Mouse (Mus musculus) liver, embryonic 13.5 days (tissue): ENCODE data around the gene 1110004F10Rik. TPM values are rescaled to one million over a fixed set of nuclear protein-coding genes. Genes with fewer than 3 reads are reported as not detected.

Experiments used
- ATAC-seq: fragments of 200-750 bp; cut with Nextera tagmentation; 2 replicates; pipeline ENCODE4 v1.8.0; 2017; ENCODE audit warnings: low read depth, mild to moderate bottlenecking, moderate number of reproducible peaks, moderate library complexity
- DNase-seq: peaks from one replicate; pipeline ENCODE4 v3.0.0; 2022
- H3K27ac ChIP-seq: fragments of 300-500 bp; sonication (generic); 2 replicates; pipeline ENCODE4 v1.5.1; 2015; ENCODE audit warnings: moderate library complexity, mild to moderate bottlenecking, inconsistent platforms
- H3K27me3 ChIP-seq: fragments of 300-500 bp; sonication (generic); 2 replicates; pipeline ENCODE4 v1.6.1; 2015; ENCODE audit warnings: mild to moderate bottlenecking, inconsistent platforms
- H3K36me3 ChIP-seq: fragments of 300-500 bp; sonication (generic); 2 replicates; pipeline ENCODE4 v1.6.1; 2015; ENCODE audit warnings: mild to moderate bottlenecking, inconsistent platforms
- H3K4me1 ChIP-seq: fragments of 300-500 bp; sonication (generic); replicated peaks from 2 replicates; pipeline ENCODE4 v1.6.1; 2015; ENCODE audit warnings: inconsistent platforms
- H3K4me2 ChIP-seq: fragments of 300-500 bp; sonication (generic); 2 replicates; pipeline ENCODE4 v1.6.1; 2015; ENCODE audit warnings: inconsistent platforms, mild to moderate bottlenecking, moderate library complexity
- H3K4me3 ChIP-seq: fragments of 300-500 bp; sonication (generic); replicated peaks from 2 replicates; pipeline ENCODE4 v1.5.1; 2015; ENCODE audit warnings: mild to moderate bottlenecking, inconsistent platforms
- H3K9ac ChIP-seq: fragments of 300-500 bp; sonication (generic); 2 replicates; pipeline ENCODE4 v1.6.1; 2015; ENCODE audit warnings: mild to moderate bottlenecking, inconsistent platforms
- H3K9me3 ChIP-seq: fragments of 300-500 bp; sonication (generic); replicated peaks from 2 replicates; pipeline ENCODE4 v1.6.1; 2016; ENCODE audit warnings: inconsistent platforms
- WGBS: fragments of 180-500 bp; shearing (Covaris S2); methylation state at CpG from one replicate; pipeline ENCODE4 v1.1.7; 2015; ENCODE audit not compliant: insufficient replicate concordance; 5-methylcytosine and 5-hydroxymethylcytosine counted together
- polyA plus RNA-seq: library from polyadenylated mRNA; unstranded; fragments of >200 nt; fragmentation: Nextera tagmentation; extraction: Ambion mirVana; gene quantifications from 2 replicates; pipeline ENCODE4 v1.2.1, GENCODE M21; 2015

1110004F10Rik gene
- polyA plus RNA-seq, 1 experiment from 2014 or later, result 144 TPM

GRCm38 (mm10) chr7:116125671-116126070, 86.5 kb downstream of the 1110004F10Rik start:
- no peaks in the 10 kb centered on the region for H3K27me3 ChIP-seq
- no peak overlapping the region for H3K4me2 ChIP-seq
- no peak overlapping the region for H3K4me3 ChIP-seq
- H3K36me3 ChIP-seq, result no peaks in the 10 kb centered on the region
- H3K27ac ChIP-seq, result no peak overlapping the region
- H3K4me1 ChIP-seq, result peaks cover 3% of the 10 kb centered on the region; the same call in 1 of the 2 replicates
- DNase-seq (no peak), ATAC-seq (no peak)
- no peak overlapping the region for H3K9ac ChIP-seq
- H3K9me3 ChIP-seq, result no peaks in the 10 kb centered on the region
- 70% methylated on average over 7 of the region's 7 CpGs for WGBS

- peaks cover 8% of the 10 kb centered on the region; the same call in 1 of the 2 replicates for H3K4me1 ChIP-seq
These were observed 87.9 kb downstream of the 1110004F10Rik start for GRCm38 (mm10) chr7:116127052-116127451.

GRCm38 (mm10) chr7:116128286-116128685, 89.1 kb downstream of the 1110004F10Rik start:
- H3K27ac ChIP-seq, result no peak overlapping the region
- DNase-seq (no peak), ATAC-seq (no peak)
- no peak overlapping the region for H3K4me2 ChIP-seq
- H3K9ac ChIP-seq, result no peak overlapping the region
- 71% methylated on average over 8 of the region's 8 CpGs for WGBS
- no peaks in the 10 kb centered on the region for H3K9me3 ChIP-seq
- no peak overlapping the region for H3K4me3 ChIP-seq
- peaks cover 8% of the 10 kb centered on the region; the same call in 1 of the 2 replicates for H3K4me1 ChIP-seq
- no peaks in the 10 kb centered on the region for H3K36me3 ChIP-seq
- H3K27me3 ChIP-seq, result no peaks in the 10 kb centered on the region

More at GRCm38 (mm10) chr7:116127052-116127451, 87.9 kb downstream of the 1110004F10Rik start:
- no peak for DNase-seq
- Histone ChIP-seq H3K4me3 (no peak overlapping the region), H3K9me3 (no peaks in the 10 kb centered on the region), H3K4me2 (no peak overlapping the region), H3K27me3 (no peaks in the 10 kb centered on the region), H3K36me3 (no peaks in the 10 kb centered on the region), H3K27ac (no peak overlapping the region), H3K9ac (no peak overlapping the region)
- 64% methylated on average over 2 of the region's 2 CpGs for WGBS
- no peak for ATAC-seq

- DNase-seq, result no peak
- 79% methylated on average over 10 of the region's 10 CpGs for WGBS
- H3K36me3 ChIP-seq, result no peaks in the 10 kb centered on the region
- no peak overlapping the region for H3K4me2 ChIP-seq
- H3K9ac ChIP-seq, result no peak overlapping the region
- H3K27me3 ChIP-seq, result no peaks in the 10 kb centered on the region
- H3K4me1 ChIP-seq, result peaks cover 8% of the 10 kb centered on the region; the same call in 1 of the 2 replicates
- no peaks in the 10 kb centered on the region for H3K9me3 ChIP-seq
- H3K4me3 ChIP-seq, result no peak overlapping the region
- no peak for ATAC-seq
- H3K27ac ChIP-seq, result no peak overlapping the region
These were observed 90.2 kb downstream of the 1110004F10Rik start for GRCm38 (mm10) chr7:116129374-116129773.

GRCm38 (mm10) chr7:116131390-116131789, 92.2 kb downstream of the 1110004F10Rik start:
- H3K4me2 ChIP-seq, result no peak overlapping the region
- no peaks in the 10 kb centered on the region for H3K36me3 ChIP-seq
- no peak overlapping the region for H3K27ac ChIP-seq
- H3K9ac ChIP-seq, result no peak overlapping the region
- ATAC-seq, result no peak
- no peaks in the 10 kb centered on the region for H3K9me3 ChIP-seq
- no peak for DNase-seq
- no peaks in the 10 kb centered on the region for H3K27me3 ChIP-seq
- H3K4me3 ChIP-seq, result no peak overlapping the region
- H3K4me1 ChIP-seq, result peaks cover 8% of the 10 kb centered on the region; the same call in 1 of the 2 replicates
- WGBS, result 10% methylated on average over 4 of the region's 4 CpGs

GRCm38 (mm10) chr7:116132078-116132477, 92.9 kb downstream of the 1110004F10Rik start:
- Histone ChIP-seq H3K4me2 (no peak overlapping the region), H3K9ac (no peak overlapping the region), H3K4me3 (no peak overlapping the region), H3K9me3 (no peaks in the 10 kb centered on the region), H3K36me3 (no peaks in the 10 kb centered on the region), H3K27me3 (no peaks in the 10 kb centered on the region), H3K4me1 (peaks cover 8% of the 10 kb centered on the region; the same call in 1 of the 2 replicates), H3K27ac (no peak overlapping the region)
- ATAC-seq (0 out of 2 replicates have a peak, but pooled peaks have one; percentile 18), DNase-seq (peak; percentile 31)
- WGBS, result 3% methylated on average over 5 of the region's 5 CpGs

- H3K9ac ChIP-seq, result no peak overlapping the region
- H3K4me2 ChIP-seq, result no peak overlapping the region
- H3K27ac ChIP-seq, result no peak overlapping the region
- DNase-seq, result no peak
- no peak for ATAC-seq
- no peaks in the 10 kb centered on the region for H3K9me3 ChIP-seq
- peaks cover 10% of the 10 kb centered on the region; the same call in 1 of the 2 replicates for H3K4me1 ChIP-seq
- no peak overlapping the region for H3K4me3 ChIP-seq
- no peaks in the 10 kb centered on the region for H3K27me3 ChIP-seq
- WGBS, result 78% methylated on average over 31 of the region's 31 CpGs
- H3K36me3 ChIP-seq, result no peaks in the 10 kb centered on the region
These were observed 95.5 kb downstream of the 1110004F10Rik start for GRCm38 (mm10) chr7:116134413-116135292.

- Histone ChIP-seq H3K9me3 (no peaks in the 10 kb centered on the region), H3K27me3 (no peaks in the 10 kb centered on the region), H3K4me1 (0 out of 2 replicates have a peak, but pooled peaks cover 3% of the 10 kb centered on the region), H3K4me2 (no peak overlapping the region), H3K27ac (no peak overlapping the region), H3K4me3 (no peak overlapping the region), H3K9ac (no peak overlapping the region), H3K36me3 (no peaks in the 10 kb centered on the region)
- WGBS, result 51% methylated on average over 12 of the region's 12 CpGs
- DNase-seq (no peak), ATAC-seq (no peak)
These were observed 98.0 kb downstream of the 1110004F10Rik start for GRCm38 (mm10) chr7:116137149-116137548.

- Histone ChIP-seq H3K4me1 (0 out of 2 replicates have a peak, but pooled peaks cover 3% of the 10 kb centered on the region), H3K27ac (no peak overlapping the region), H3K36me3 (no peaks in the 10 kb centered on the region), H3K4me2 (no peak overlapping the region), H3K27me3 (no peaks in the 10 kb centered on the region), H3K9ac (no peak overlapping the region), H3K4me3 (no peak overlapping the region), H3K9me3 (no peaks in the 10 kb centered on the region)
- 57% methylated on average over 3 of the region's 3 CpGs for WGBS
- ATAC-seq (no peak), DNase-seq (no peak)
These were observed 98.5 kb downstream of the 1110004F10Rik start for GRCm38 (mm10) chr7:116137671-116138070.

- no peaks in the 10 kb centered on the region for H3K36me3 ChIP-seq
- no peak for DNase-seq
- H3K27me3 ChIP-seq, result no peaks in the 10 kb centered on the region
- no peak overlapping the region for H3K9ac ChIP-seq
- no peak overlapping the region for H3K27ac ChIP-seq
- ATAC-seq, result no peak
- WGBS, result 81% methylated on average over 6 of the region's 6 CpGs
- no peaks in the 10 kb centered on the region for H3K9me3 ChIP-seq
- H3K4me1 ChIP-seq, result no peaks in the 10 kb centered on the region
- H3K4me2 ChIP-seq, result no peak overlapping the region
- no peak overlapping the region for H3K4me3 ChIP-seq
These were observed 105.8 kb downstream of the 1110004F10Rik start for GRCm38 (mm10) chr7:116145030-116145429.

GRCm38 (mm10) chr7:116147114-116147513, 107.9 kb downstream of the 1110004F10Rik start:
- H3K9me3 ChIP-seq, result no peaks in the 10 kb centered on the region
- WGBS, result 64% methylated on average over 2 of the region's 2 CpGs

More at GRCm38 (mm10) chr7:116147114-116147513, 107.9 kb downstream of the 1110004F10Rik start:
- DNase-seq, result no peak
- H3K4me2 ChIP-seq, result no peak overlapping the region
- H3K9ac ChIP-seq, result no peak overlapping the region
- H3K27ac ChIP-seq, result no peak overlapping the region
- H3K4me3 ChIP-seq, result no peak overlapping the region
- no peak for ATAC-seq
- no peaks in the 10 kb centered on the region for H3K36me3 ChIP-seq
- H3K4me1 ChIP-seq, result no peaks in the 10 kb centered on the region
- H3K27me3 ChIP-seq, result no peaks in the 10 kb centered on the region
